In the genomic region with DNA sequence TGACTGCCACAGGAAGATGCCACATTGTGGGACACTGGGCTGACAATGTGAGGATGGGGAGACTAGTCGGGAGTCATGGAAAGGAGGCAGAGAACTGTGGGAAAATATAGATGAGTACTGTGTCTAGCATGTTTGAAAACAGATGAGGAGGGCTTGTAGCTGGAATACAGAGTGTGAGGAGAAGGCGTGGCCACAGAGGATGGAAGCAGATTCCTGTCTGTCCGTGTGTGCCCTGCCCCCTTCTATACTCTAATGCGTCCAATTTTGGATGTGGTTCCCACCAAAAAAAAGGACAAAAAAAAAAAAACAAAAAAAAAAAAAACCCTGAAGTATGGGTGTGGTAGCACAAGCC, we compare ENCODE assay signal across 8 mouse cellular contexts. TPM values are rescaled to one million over a fixed set of nuclear protein-coding genes. Genes with fewer than 3 reads are reported as not detected.
DNase-seq lines count a peak whose midpoint lies in the region; ATAC-seq and TF ChIP-seq lines count a peak whose summit lies in the region.

No protein-coding gene starts in this region.

- no peak for TF ChIP-seq EP300 in MEL (IDR thresholded peaks at IDR 0.05; ENCODE audit: low read depth in 1 of 2, low read length in 2 of 2)

- no peak for TF ChIP-seq RAD21 in MEL (IDR thresholded peaks at IDR 0.05; ENCODE audit: low read depth, low read length)

- H3K27me3 ChIP-seq in heart, embryonic 14.5 days (ENCODE audit: control insufficient read depth, insufficient read depth, low read length), result no peaks in the 10 kb centered on the region
- H3K27me3 ChIP-seq in MEL (ENCODE audit: control insufficient read depth in 1 of 2, insufficient read depth in 2 of 2, low read length in 2 of 2), result no peaks in the 10 kb centered on the region
- H3K27me3 ChIP-seq in hindbrain, embryonic 12.5 days, result peaks cover 7% of the 10 kb centered on the region; the same call in 1 of the 2 replicates
- peaks cover 16% of the 10 kb centered on the region; the same call in 1 of the 2 replicates for H3K27me3 ChIP-seq in midbrain, embryonic 12.5 days

- no peaks in the 10 kb centered on the region for H3K9me3 ChIP-seq in heart, embryonic 14.5 days (ENCODE audit: control insufficient read depth, low read length)
- no peaks in the 10 kb centered on the region for H3K9me3 ChIP-seq in MEL (replicated peaks; ENCODE audit: insufficient read depth, low read length)
- H3K9me3 ChIP-seq in hindbrain, embryonic 12.5 days (replicated peaks), result no peaks in the 10 kb centered on the region
- no peaks in the 10 kb centered on the region for H3K9me3 ChIP-seq in midbrain, embryonic 12.5 days

- H3K4me3 ChIP-seq in heart, embryonic 14.5 days (ENCODE audit: control insufficient read depth in 1 of 2, insufficient read depth in 1 of 2, low read depth in 1 of 2, low read length in 2 of 2), result peak overlapping the region; percentile 27 to 40
- H3K4me3 ChIP-seq in MEL (ENCODE audit: control insufficient read depth in 1 of 2, insufficient read depth in 1 of 2, low read depth in 2 of 2, low read length in 2 of 2), result peak overlapping the region; percentile 41 to 60
- H3K4me3 ChIP-seq in hindbrain, embryonic 12.5 days, result peak overlapping the region; percentile 28
- peak overlapping the region; percentile 42 for H3K4me3 ChIP-seq in midbrain, embryonic 12.5 days

- ATAC-seq in heart, embryonic 14.5 days (ENCODE audit: insufficient number of reproducible peaks, insufficient read depth, low FRiP score, low read depth), result no peak
- no peak for ATAC-seq in hindbrain, embryonic 12.5 days (ENCODE audit: low FRiP score)
- no peak for ATAC-seq in midbrain, embryonic 12.5 days (ENCODE audit: low FRiP score, low read depth)

- 0 out of 2 replicates have a peak, but pooled peaks cover 5% of the 10 kb centered on the region for H3K36me3 ChIP-seq in heart, embryonic 14.5 days (ENCODE audit: control insufficient read depth, insufficient read depth, low read length)
- peaks cover 0 to 21% of the 10 kb centered on the region in 2 experiments; a peak in 2 of 4 replicates for H3K36me3 ChIP-seq in MEL (ENCODE audit: control insufficient read depth in 1 of 2, insufficient read depth in 2 of 2, low read length in 2 of 2)
- H3K36me3 ChIP-seq in hindbrain, embryonic 12.5 days, result no peaks in the 10 kb centered on the region
- no peaks in the 10 kb centered on the region for H3K36me3 ChIP-seq in midbrain, embryonic 12.5 days

- TF ChIP-seq POLR2A in MEL (IDR thresholded peaks at IDR 0.05; ENCODE audit: control insufficient read depth in 1 of 2, insufficient read depth in 1 of 2, low read depth in 1 of 2, low read length in 2 of 2, poor library complexity in 1 of 2), result no peak

- H3K79me2 ChIP-seq in MEL (ENCODE audit: control insufficient read depth, insufficient read depth, low read length, poor library complexity), result no peaks in the 10 kb centered on the region

- no peak for TF ChIP-seq CTCF in MEL (IDR thresholded peaks at IDR 0.05 in 2 of 3, conservative IDR thresholded peaks at IDR 0.05 in 1 of 3; ENCODE audit: control insufficient read depth in 1 of 3, insufficient read depth in 1 of 3, low read depth in 2 of 3, low read length in 3 of 3, poor library complexity in 1 of 3, severe bottlenecking in 1 of 3)

- peak overlapping the region; percentile 88 to 95 for H3K27ac ChIP-seq in heart, embryonic 14.5 days (replicated peaks in 1 of 2; ENCODE audit: control insufficient read depth in 1 of 2, insufficient read depth in 1 of 2, low read depth in 2 of 2, low read length in 2 of 2)
- H3K27ac ChIP-seq in MEL (ENCODE audit: control insufficient read depth, low read depth, low read length), result no peak overlapping the region
- H3K27ac ChIP-seq in hindbrain, embryonic 12.5 days, result peak overlapping the region; percentile 74
- peak overlapping the region; percentile 46; the same call in 1 of the 2 replicates for H3K27ac ChIP-seq in midbrain, embryonic 12.5 days (replicated peaks)

- peak overlapping the region; percentile 34 for H3K9ac ChIP-seq in heart, embryonic 14.5 days (ENCODE audit: low read length)
- no peak overlapping the region; the same call in 1 of the 2 replicates for H3K9ac ChIP-seq in MEL (ENCODE audit: control insufficient read depth, low read depth, low read length, poor library complexity, severe bottlenecking)
- H3K9ac ChIP-seq in hindbrain, embryonic 12.5 days, result peak overlapping the region; percentile 9; the same call in 1 of the 2 replicates
- H3K9ac ChIP-seq in midbrain, embryonic 12.5 days (replicated peaks), result peak overlapping the region; percentile 49

- no peak for DNase-seq in heart, adult 18-20 months
- no peak for DNase-seq in MEL (ENCODE audit: low read depth, low spot score)
- DNase-seq in layer of hippocampus, postnatal 25 days (ENCODE audit: extremely low spot score in 1 of 2, low spot score in 1 of 2), result no peak
- no peak for DNase-seq in B cell, adult 2 months
- no peak for DNase-seq in lung, postnatal 25 days (ENCODE audit: low spot score)

- peak overlapping the region; percentile 76 for H3K4me2 ChIP-seq in heart, embryonic 14.5 days (ENCODE audit: low read length)
- H3K4me2 ChIP-seq in hindbrain, embryonic 12.5 days (replicated peaks), result peak overlapping the region; percentile 58
- H3K4me2 ChIP-seq in midbrain, embryonic 12.5 days (replicated peaks), result peak overlapping the region; percentile 69

- peaks cover 33 to 51% of the 10 kb centered on the region in 2 experiments for H3K4me1 ChIP-seq in heart, embryonic 14.5 days (ENCODE audit: control insufficient read depth in 2 of 2, insufficient read depth in 2 of 2, low read length in 2 of 2)
- peaks cover 10 to 36% of the 10 kb centered on the region in 2 experiments for H3K4me1 ChIP-seq in MEL (ENCODE audit: control insufficient read depth in 1 of 2, insufficient read depth in 2 of 2, low read length in 2 of 2)
- H3K4me1 ChIP-seq in hindbrain, embryonic 12.5 days, result peaks cover 25% of the 10 kb centered on the region
- H3K4me1 ChIP-seq in midbrain, embryonic 12.5 days, result peaks cover 13% of the 10 kb centered on the region

- 15% methylated on average over 4 of the region's 4 CpGs for WGBS in heart, embryonic 14.5 days
- WGBS in hindbrain, embryonic 12.5 days, result 63% methylated on average over 4 of the region's 4 CpGs
- WGBS in midbrain, embryonic 12.5 days, result 53% methylated on average over 4 of the region's 4 CpGs

TF ChIP-seq in MEL, 35 proteins besides CTCF, POLR2A, EP300 and RAD21:
- TF ChIP-seq GATA1 (IDR thresholded peaks at IDR 0.05; ENCODE audit: low read depth, low read length), result no peak
- no peak for TF ChIP-seq CHD1 (IDR thresholded peaks at IDR 0.05; ENCODE audit: low read depth, low read length)
- no peak for TF ChIP-seq ELF1 (IDR thresholded peaks at IDR 0.05; ENCODE audit: low read depth, low read length)
- no peak for TF ChIP-seq ZMIZ1 (IDR thresholded peaks at IDR 0.05; ENCODE audit: low read depth, low read length)
TF ChIP-seq in MEL: peak in this region for 0.

RNA-seq across cellular contexts. Expression of gene Arhgap23, which starts 13.4 kb away (rescaled TPM):
- 7.1 and 8.4 TPM in 2 replicates for polyA plus RNA-seq in heart, embryonic 14.5 days (2014; fragmentation: Nextera tagmentation; extraction: Ambion mirVana)
- 10 to 100 TPM; 12.5 to 13.5 TPM for total RNA-seq in heart, adult 18-20 months (2021)
- 1.7 and 1.8 TPM in 2 replicates for total RNA-seq in MEL (2012; rRNA removed)
- 1 to 10 TPM in 1 of 2 experiments, not detected in 1; 7.5 TPM for polyA plus RNA-seq in MEL (2012; ENCODE audit: insufficient read depth in 1 of 2, insufficient read length in 2 of 2, low read depth in 1 of 2, low replicate concordance in 2 of 2, missing spikeins in 1 of 2)
- 9.3 and 10.0 TPM in 2 replicates for polyA plus RNA-seq in hindbrain, embryonic 12.5 days (2016; fragmentation: Nextera tagmentation; extraction: Ambion mirVana)
- polyA plus RNA-seq in midbrain, embryonic 12.5 days (2016; fragmentation: Nextera tagmentation; extraction: Ambion mirVana), result 6.3 and 7.9 TPM in 2 replicates
- 10 to 100 TPM; 71.4 to 73.5 TPM for total RNA-seq in layer of hippocampus, postnatal 25 days (2021)
